Mouse (Mus musculus): ENCODE data around the gene Ikzf1.

GRCm38 (mm10) chr11:11735155-11735554 lies 50.4 kb downstream of the Ikzf1 start:
- no peak for TF ChIP-seq POLR2A (IDR thresholded peaks at IDR 0.05; ENCODE audit: insufficient read depth, low read depth, low read length)
- TF ChIP-seq EP300 (IDR thresholded peaks at IDR 0.05; ENCODE audit: insufficient read depth, low read depth, low read length), result no peak
- TF ChIP-seq CTCF (IDR thresholded peaks at IDR 0.05), result no peak
